Mouse (Mus musculus): ENCODE results near the gene Rara. TPM values are rescaled to one million over a fixed set of nuclear protein-coding genes. Genes with fewer than 3 reads are reported as not detected.
"Not testable (repeated sequence)": the region's sequence is repeated elsewhere in the genome, so short reads cannot be mapped to it uniquely, and the experiment has no call there.

Rara gene
- polyA plus RNA-seq, 1 experiment from 2014 or later, result 49.2 TPM

GRCm38 (mm10) chr11:98907437-98908173 lies 20.0 kb upstream of the Rara start, which contains the start of gene Cdc6:
Cdc6 (plus strand) TSS chr11:98907801.
- Histone ChIP-seq H3K9me3 (no peaks in the 10 kb centered on the region), H3K4me1 (peaks cover 33% of the 10 kb centered on the region), H3K27ac (peak within 1 kb of the TSS; percentile 50; the same call in 1 of the 2 replicates), H3K27me3 (no peaks in the 10 kb centered on the region), H3K9ac (peak within 1 kb of the TSS; percentile 65), H3K36me3 (peaks cover 27% of the 10 kb centered on the region), H3K4me3 (peak within 1 kb of the TSS; percentile 63), H3K4me2 (replicated peaks) (peak within 1 kb of the TSS; percentile 98)
- ATAC-seq (ENCODE audit: insufficient number of reproducible peaks, insufficient read depth, low FRiP score, low TSS enrichment), result peak; percentile 92
- under 1% methylated on average over 49 of the region's 49 CpGs for WGBS

GRCm38 (mm10) chr11:98909654-98910053 lies 18.0 kb upstream of the Rara start:
- no peak overlapping the region for H3K27ac ChIP-seq
- H3K4me2 ChIP-seq (replicated peaks), result peak overlapping the region; percentile 98
- peaks cover 40% of the 10 kb centered on the region for H3K36me3 ChIP-seq
- no peak for ATAC-seq (ENCODE audit: insufficient number of reproducible peaks, insufficient read depth, low FRiP score, low TSS enrichment)
- peak overlapping the region; percentile 4; the same call in 1 of the 2 replicates for H3K4me3 ChIP-seq
- H3K27me3 ChIP-seq, result no peaks in the 10 kb centered on the region
- peak overlapping the region; percentile 42; the same call in 1 of the 2 replicates for H3K9ac ChIP-seq
- H3K9me3 ChIP-seq, result no peaks in the 10 kb centered on the region
- WGBS, result 54% methylated on average over 6 of the region's 6 CpGs
- H3K4me1 ChIP-seq, result peaks cover 25% of the 10 kb centered on the region

DNA sequence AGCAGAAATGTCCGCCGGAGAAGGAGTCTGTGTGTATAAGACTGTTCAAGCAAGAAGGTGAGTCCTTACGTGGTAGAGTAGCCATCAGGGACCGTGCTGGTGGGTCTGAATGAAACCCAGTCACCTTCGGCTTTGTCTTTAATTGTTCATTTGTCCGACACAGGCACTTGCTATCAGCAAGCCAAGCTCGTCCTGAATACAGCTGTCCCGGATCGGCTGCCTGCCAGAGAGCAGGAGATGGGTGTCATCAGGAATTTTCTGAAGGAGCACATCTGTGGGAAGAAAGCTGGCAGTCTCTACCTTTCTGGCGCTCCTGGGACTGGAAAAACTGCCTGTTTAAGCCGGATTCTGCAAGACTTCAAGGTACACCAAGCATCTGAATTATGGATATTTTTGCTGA lies 17.2 kb upstream of the Rara start:
- H3K9me3 ChIP-seq, result no peaks in the 10 kb centered on the region
- no peak overlapping the region for H3K4me3 ChIP-seq
- peaks cover 41% of the 10 kb centered on the region for H3K36me3 ChIP-seq
- H3K4me1 ChIP-seq, result peaks cover 25% of the 10 kb centered on the region
- H3K4me2 ChIP-seq (replicated peaks), result no peak overlapping the region
- 94% methylated on average over 11 of the region's 11 CpGs for WGBS
- peak overlapping the region; percentile 30; the same call in 1 of the 2 replicates for H3K9ac ChIP-seq
- no peak for ATAC-seq (ENCODE audit: insufficient number of reproducible peaks, insufficient read depth, low FRiP score, low TSS enrichment)
- H3K27me3 ChIP-seq, result no peaks in the 10 kb centered on the region
- no peak overlapping the region for H3K27ac ChIP-seq

GRCm38 (mm10) chr11:98911498-98911897 lies 16.1 kb upstream of the Rara start:
- Histone ChIP-seq H3K36me3 (peaks cover 41% of the 10 kb centered on the region), H3K9me3 (no peaks in the 10 kb centered on the region), H3K27me3 (no peaks in the 10 kb centered on the region), H3K4me3 (no peak overlapping the region), H3K4me1 (peaks cover 22% of the 10 kb centered on the region), H3K4me2 (replicated peaks) (no peak overlapping the region), H3K9ac (no peak overlapping the region), H3K27ac (no peak overlapping the region)
- WGBS, result 87% methylated on average over 5 of the region's 5 CpGs
- ATAC-seq (ENCODE audit: insufficient number of reproducible peaks, insufficient read depth, low FRiP score, low TSS enrichment), result no peak

GRCm38 (mm10) chr11:98914196-98914595 lies 13.4 kb upstream of the Rara start:
- peaks cover 19% of the 10 kb centered on the region for H3K4me1 ChIP-seq
- H3K4me3 ChIP-seq, result no peak overlapping the region
- no peak for ATAC-seq (ENCODE audit: insufficient number of reproducible peaks, insufficient read depth, low FRiP score, low TSS enrichment)
- no peak overlapping the region for H3K4me2 ChIP-seq (replicated peaks)
- H3K9me3 ChIP-seq, result no peaks in the 10 kb centered on the region
- WGBS, result 60% methylated on average over 11 of the region's 11 CpGs
- H3K27me3 ChIP-seq, result no peaks in the 10 kb centered on the region
- H3K9ac ChIP-seq, result no peak overlapping the region
- H3K36me3 ChIP-seq, result peaks cover 63% of the 10 kb centered on the region
- H3K27ac ChIP-seq, result no peak overlapping the region

GRCm38 (mm10) chr11:98916376-98916775 lies 11.2 kb upstream of the Rara start:
- H3K4me1 ChIP-seq; H3K27me3 ChIP-seq; H3K4me2 ChIP-seq (replicated peaks); ATAC-seq (ENCODE audit: insufficient number of reproducible peaks, insufficient read depth, low FRiP score, low TSS enrichment); H3K27ac ChIP-seq; H3K9me3 ChIP-seq; H3K9ac ChIP-seq; H3K4me3 ChIP-seq: not testable (repeated sequence)
- peaks cover 76% of the 10 kb centered on the region for H3K36me3 ChIP-seq
- 93% methylated on average over 3 of the region's 3 CpGs for WGBS

GRCm38 (mm10) chr11:98917428-98918005 lies 10.1 kb upstream of the Rara start:
- Histone ChIP-seq H3K36me3 (peaks cover 68% of the 10 kb centered on the region), H3K4me3 (no peak overlapping the region), H3K9ac (no peak overlapping the region), H3K4me1 (peaks cover 15% of the 10 kb centered on the region), H3K4me2 (replicated peaks) (no peak overlapping the region), H3K27me3 (no peaks in the 10 kb centered on the region), H3K27ac (no peak overlapping the region), H3K9me3 (no peaks in the 10 kb centered on the region)
- no peak for ATAC-seq (ENCODE audit: insufficient number of reproducible peaks, insufficient read depth, low FRiP score, low TSS enrichment)
- 52% methylated on average over 13 of the region's 13 CpGs for WGBS

- WGBS, result 60% methylated on average over 9 of the region's 9 CpGs
- ATAC-seq (ENCODE audit: insufficient number of reproducible peaks, insufficient read depth, low FRiP score, low TSS enrichment), result no peak
- H3K27me3 ChIP-seq, result no peaks in the 10 kb centered on the region
- H3K4me1 ChIP-seq, result peaks cover 21% of the 10 kb centered on the region
- H3K9me3 ChIP-seq, result no peaks in the 10 kb centered on the region
- peaks cover 63% of the 10 kb centered on the region for H3K36me3 ChIP-seq
- no peak overlapping the region for H3K4me3 ChIP-seq
- peak overlapping the region; percentile 57; the same call in 1 of the 2 replicates for H3K27ac ChIP-seq
- no peak overlapping the region for H3K9ac ChIP-seq
- no peak overlapping the region; the same call in 1 of the 2 replicates for H3K4me2 ChIP-seq (replicated peaks)
Observed at GRCm38 (mm10) chr11:98918231-98918630, 9.4 kb upstream of the Rara start.

DNA sequence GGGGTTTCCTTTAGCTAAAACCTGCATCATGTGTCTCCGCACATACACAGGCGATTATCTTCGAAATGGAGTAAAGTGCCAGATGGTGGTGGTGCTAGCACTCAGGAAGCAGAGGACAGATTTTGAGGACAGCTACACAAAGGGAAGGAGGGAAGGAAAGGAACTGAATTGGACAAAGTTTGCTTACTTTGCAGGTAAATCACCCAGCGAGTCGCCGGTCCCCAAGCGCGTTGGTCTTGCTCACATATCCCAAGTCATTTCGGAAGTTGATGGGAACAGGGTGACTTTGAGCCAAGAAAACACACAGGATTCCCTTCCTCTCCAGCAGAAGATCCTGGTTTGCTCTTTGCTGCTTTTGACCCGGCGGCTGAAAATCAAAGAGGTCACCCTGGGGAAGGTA lies 8.6 kb upstream of the Rara start:
- Histone ChIP-seq H3K27me3 (no peaks in the 10 kb centered on the region), H3K4me1 (peaks cover 29% of the 10 kb centered on the region), H3K9ac (no peak overlapping the region), H3K9me3 (no peaks in the 10 kb centered on the region), H3K36me3 (peaks cover 55% of the 10 kb centered on the region), H3K4me2 (replicated peaks) (no peak overlapping the region), H3K4me3 (no peak overlapping the region), H3K27ac (no peak overlapping the region)
- no peak for ATAC-seq (ENCODE audit: insufficient number of reproducible peaks, insufficient read depth, low FRiP score, low TSS enrichment)
- WGBS, result 92% methylated on average over 11 of the region's 11 CpGs

- not testable (repeated sequence) for H3K9me3 ChIP-seq; H3K27me3 ChIP-seq; ATAC-seq (ENCODE audit: insufficient number of reproducible peaks, insufficient read depth, low FRiP score, low TSS enrichment); H3K4me2 ChIP-seq (replicated peaks); H3K9ac ChIP-seq; H3K4me3 ChIP-seq
- 53% methylated on average over 15 of the region's 15 CpGs for WGBS
- Histone ChIP-seq H3K4me1 (peaks cover 57% of the 10 kb centered on the region), H3K36me3 (peaks cover 43% of the 10 kb centered on the region), H3K27ac (0 out of 2 replicates have a peak overlapping the region, but pooled peaks have one; percentile 95)
Observed at GRCm38 (mm10) chr11:98921813-98922212, 5.8 kb upstream of the Rara start.

DNA sequence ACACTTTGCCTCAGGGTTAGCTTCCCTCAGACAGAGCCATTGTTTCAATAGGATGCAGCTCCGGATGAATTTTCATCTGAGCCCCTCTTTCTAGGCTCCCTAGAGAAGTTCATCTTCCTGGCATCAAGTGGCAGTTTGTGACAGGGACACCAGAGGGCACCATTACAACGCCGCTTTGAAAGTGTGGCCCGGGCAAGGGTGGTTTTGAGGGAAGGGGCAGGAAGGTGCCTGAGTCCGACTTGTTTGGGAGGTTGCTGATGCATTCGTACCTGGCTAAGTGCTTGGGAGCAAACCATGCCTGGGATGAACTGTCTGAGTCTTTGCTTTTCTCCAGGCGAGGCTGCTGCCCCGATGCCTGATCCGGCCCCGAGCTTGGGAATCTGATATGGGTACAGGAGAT lies 5.3 kb upstream of the Rara start:
- peak overlapping the region; percentile 30 for H3K4me2 ChIP-seq (replicated peaks)
- H3K4me1 ChIP-seq, result peaks cover 61% of the 10 kb centered on the region
- peaks cover 38% of the 10 kb centered on the region for H3K36me3 ChIP-seq
- WGBS, result 16% methylated on average over 10 of the region's 10 CpGs
- peak; percentile 13; the same call in 1 of the 2 replicates for ATAC-seq (ENCODE audit: insufficient number of reproducible peaks, insufficient read depth, low FRiP score, low TSS enrichment)
- H3K27ac ChIP-seq, result peak overlapping the region; percentile 95
- not testable (repeated sequence) for H3K4me3 ChIP-seq, H3K27me3 ChIP-seq, H3K9me3 ChIP-seq
- H3K9ac ChIP-seq, result 0 out of 2 replicates have a peak overlapping the region, but pooled peaks have one; percentile 15
